In the genomic region with DNA sequence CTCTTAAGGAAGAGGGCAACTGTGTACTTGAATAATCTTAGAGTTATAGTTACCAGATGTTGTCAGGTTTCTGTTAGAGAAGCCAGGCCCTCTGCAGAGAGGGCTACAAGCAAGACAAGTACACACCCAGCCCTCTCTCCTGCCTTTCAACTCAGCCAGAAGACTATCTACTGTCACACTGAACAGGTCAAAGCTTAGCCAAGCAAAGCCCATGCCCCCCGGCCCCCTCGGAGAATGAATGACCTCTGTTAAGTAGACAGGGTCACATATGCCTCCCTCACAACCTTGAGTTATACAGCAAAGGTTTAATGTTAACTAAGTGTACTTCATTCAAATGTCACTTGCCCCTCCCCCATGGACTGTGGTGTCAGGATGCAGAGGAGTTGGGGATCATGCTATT, we compare ENCODE assay signal across 19 mouse cellular contexts. TPM values are rescaled to one million over a fixed set of nuclear protein-coding genes. Genes with fewer than 3 reads are reported as not detected.
DNase-seq lines count a peak whose midpoint lies in the region; ATAC-seq and TF ChIP-seq lines count a peak whose summit lies in the region.
"Had no signal": no experiment of that assay in that cellular context is flagged by ENCODE, and none has a peak within 500 bp of the region (broad histone marks: within the 10 kb centered on the region; RNA-seq: fewer than 3 reads in every experiment).

No protein-coding gene starts in this region.

- no peak overlapping the region for H3K9ac ChIP-seq in kidney, embryonic 15.5 days
- no peak overlapping the region for H3K9ac ChIP-seq in hindbrain, embryonic 16.5 days (ENCODE audit: low read depth, low read length)
- H3K9ac ChIP-seq: heart, embryonic 15.5 days; hindbrain, embryonic 14.5 days had no signal

- H3K9me3 ChIP-seq in kidney, embryonic 15.5 days (replicated peaks), result no peaks in the 10 kb centered on the region
- H3K9me3 ChIP-seq in hindbrain, embryonic 16.5 days (ENCODE audit: control insufficient read depth, low read length), result no peaks in the 10 kb centered on the region
- H3K9me3 ChIP-seq: forebrain, embryonic 10.5 days; heart, embryonic 15.5 days; hindbrain, embryonic 10.5 days had no signal

- no peaks in the 10 kb centered on the region for H3K36me3 ChIP-seq in kidney, embryonic 15.5 days
- H3K36me3 ChIP-seq in kidney, adult 2 months (ENCODE audit: control insufficient read depth, insufficient read depth, low read length), result no peaks in the 10 kb centered on the region
- H3K36me3 ChIP-seq in hindbrain, embryonic 16.5 days (ENCODE audit: control insufficient read depth, insufficient read depth, low read length), result no peaks in the 10 kb centered on the region
- H3K36me3 ChIP-seq: forebrain, embryonic 10.5 days; heart, embryonic 15.5 days; hindbrain, embryonic 10.5 days had no signal

- no peak overlapping the region for H3K4me3 ChIP-seq in kidney, embryonic 15.5 days (replicated peaks)
- H3K4me3 ChIP-seq in kidney, adult 2 months (ENCODE audit: insufficient read depth, low read depth, low read length), result no peak overlapping the region
- H3K4me3 ChIP-seq in hindbrain, embryonic 16.5 days (ENCODE audit: low read length), result no peak overlapping the region
- H3K4me3 ChIP-seq: forebrain, embryonic 10.5 days; gastrocnemius, adult 2 months; heart, embryonic 15.5 days; hindbrain, embryonic 10.5 days had no signal

- peak; percentile 58; the same call in 1 of the 2 replicates for ATAC-seq in kidney, embryonic 15.5 days (replicated peaks; ENCODE audit: low FRiP score)
- ATAC-seq in hindbrain, embryonic 16.5 days, result no peak
- ATAC-seq: forebrain, embryonic 14.5 days had no signal

- no peak for TF ChIP-seq POLR2A in kidney, adult 2 months (IDR thresholded peaks at IDR 0.05; ENCODE audit: low read depth, low read length)

- H3K27ac ChIP-seq in kidney, embryonic 15.5 days, result peak overlapping the region; percentile 58
- no peak overlapping the region for H3K27ac ChIP-seq in kidney, adult 2 months (ENCODE audit: insufficient read depth, low read depth, low read length)
- H3K27ac ChIP-seq in hindbrain, embryonic 16.5 days (ENCODE audit: low read depth, low read length), result no peak overlapping the region
- H3K27ac ChIP-seq: forebrain, embryonic 10.5 days; gastrocnemius, adult 2 months; heart, embryonic 15.5 days; hindbrain, embryonic 10.5 days; hindbrain, embryonic 14.5 days had no signal

- no peak overlapping the region for H3K4me2 ChIP-seq in kidney, embryonic 15.5 days
- no peak overlapping the region for H3K4me2 ChIP-seq in hindbrain, embryonic 16.5 days (ENCODE audit: low read length)
- H3K4me2 ChIP-seq: heart, embryonic 15.5 days; hindbrain, embryonic 14.5 days had no signal

- DNase-seq in kidney, adult 2 months, result no peak
- peak; percentile 37 for DNase-seq in kidney, postnatal 14 days
- no peak for DNase-seq in kidney, adult 18-20 months
- DNase-seq in kidney, postnatal 25 days, result peak; percentile 3 to 44
- DNase-seq: adrenal gland, adult 2 months; adrenal gland, postnatal 25 days; cerebellum, adult 18-20 months; cerebellum, adult 9-11 months; gastrocnemius, adult 2 months; gastrocnemius, postnatal 25 days; heart, postnatal 14 days had no signal

- H3K27me3 ChIP-seq in kidney, embryonic 15.5 days, result no peaks in the 10 kb centered on the region
- no peaks in the 10 kb centered on the region for H3K27me3 ChIP-seq in kidney, adult 2 months (replicated peaks; ENCODE audit: control insufficient read depth, insufficient read depth, low read length)
- no peaks in the 10 kb centered on the region for H3K27me3 ChIP-seq in hindbrain, embryonic 16.5 days (replicated peaks; ENCODE audit: control insufficient read depth, insufficient read depth, low read length)
- H3K27me3 ChIP-seq: heart, embryonic 15.5 days had no signal

- TF ChIP-seq CTCF in kidney, adult 2 months (conservative IDR thresholded peaks at IDR 0.05; ENCODE audit: insufficient read depth, insufficient read length, low read depth, low read length), result no peak

- no peaks in the 10 kb centered on the region for H3K4me1 ChIP-seq in kidney, embryonic 15.5 days
- H3K4me1 ChIP-seq in kidney, adult 2 months (ENCODE audit: control insufficient read depth, insufficient read depth, low read length), result peaks cover 2% of the 10 kb centered on the region; the same call in 1 of the 2 replicates
- H3K4me1 ChIP-seq in hindbrain, embryonic 16.5 days (ENCODE audit: control insufficient read depth, insufficient read depth, low read depth, low read length), result no peaks in the 10 kb centered on the region
- H3K4me1 ChIP-seq: forebrain, embryonic 10.5 days; heart, embryonic 15.5 days; hindbrain, embryonic 10.5 days had no signal

- WGBS in kidney, embryonic 15.5 days, result 17% methylated on average over 2 of the region's 2 CpGs
- WGBS in kidney, adult 2 months, result 21% methylated on average over 2 of the region's 2 CpGs
- 89% methylated on average over 2 of the region's 2 CpGs for WGBS in hindbrain, embryonic 16.5 days

RNA-seq across cellular contexts. Expression of gene BC025446, which starts 24.4 kb away (rescaled TPM):
- 15.5 and 15.8 TPM in 2 replicates for polyA plus RNA-seq in kidney, embryonic 15.5 days (2015; fragmentation: Nextera tagmentation; extraction: Ambion mirVana)
- polyA plus RNA-seq in kidney, adult 2 months (2012; rRNA removed), result 45.0 and 46.9 TPM in 2 replicates
- not detected in 2 replicates for polyA plus RNA-seq in hindbrain, embryonic 16.5 days (2015; fragmentation: Nextera tagmentation; extraction: Ambion mirVana)
- polyA plus RNA-seq: embryonic facial prominence, embryonic 14.5 days; forebrain, embryonic 10.5 days; forebrain, embryonic 14.5 days; heart, embryonic 15.5 days; hindbrain, embryonic 10.5 days; hindbrain, embryonic 14.5 days had no signal

RNA-seq across cellular contexts. Expression of gene Ly6f, which starts 27.7 kb away (rescaled TPM):
- polyA plus RNA-seq in kidney, embryonic 15.5 days (2015; fragmentation: Nextera tagmentation; extraction: Ambion mirVana), result not detected in 2 replicates
- 3.1 and 3.3 TPM in 2 replicates for polyA plus RNA-seq in kidney, adult 2 months (2012; rRNA removed)
- polyA plus RNA-seq in hindbrain, embryonic 16.5 days (2015; fragmentation: Nextera tagmentation; extraction: Ambion mirVana), result not detected in 2 replicates
- polyA plus RNA-seq: adrenal gland, adult 2 months; embryonic facial prominence, embryonic 14.5 days; forebrain, embryonic 10.5 days; forebrain, embryonic 14.5 days; heart, embryonic 15.5 days; hindbrain, embryonic 10.5 days; hindbrain, embryonic 14.5 days had no signal

Comparison
In these comparisons a context has a peak if more than half of its experiments do, and no peak if none do; other contexts are left out.
1. DNase-seq: peak in kidney, postnatal 14 days (single experiment) and kidney, postnatal 25 days (2 of 2); none in kidney, adult 2 months (single experiment) and kidney, adult 18-20 months (single experiment).
2. RNA of gene BC025446, which starts 24.4 kb away (polyA plus RNA-seq): 45.0 to 46.9 TPM in kidney, adult 2 months and 15.5 to 15.8 TPM in kidney, embryonic 15.5 days; not detected in hindbrain, embryonic 16.5 days; every median in the first group is over 10 times any median in the second.